Mouse (Mus musculus) cerebellum, adult 2 months (tissue): ENCODE measurements around the gene Smoc1.

Experiments
- CTCF ChIP-seq: fragments of 200-500 bp; IDR thresholded peaks from 2 replicates; pipeline ENCODE4 v1.5.1; 2011; ENCODE audit warnings: low read depth, mild to moderate bottlenecking, control low read depth, low read length, moderate library complexity, borderline replicate concordance; ENCODE audit not compliant: insufficient read depth
- POLR2A ChIP-seq: fragments of 200-500 bp; IDR thresholded peaks from 2 replicates; pipeline ENCODE4 v1.6.1; 2011; ENCODE audit warnings: low read length, control low read depth, borderline replicate concordance; ENCODE audit not compliant: insufficient read depth

DNA sequence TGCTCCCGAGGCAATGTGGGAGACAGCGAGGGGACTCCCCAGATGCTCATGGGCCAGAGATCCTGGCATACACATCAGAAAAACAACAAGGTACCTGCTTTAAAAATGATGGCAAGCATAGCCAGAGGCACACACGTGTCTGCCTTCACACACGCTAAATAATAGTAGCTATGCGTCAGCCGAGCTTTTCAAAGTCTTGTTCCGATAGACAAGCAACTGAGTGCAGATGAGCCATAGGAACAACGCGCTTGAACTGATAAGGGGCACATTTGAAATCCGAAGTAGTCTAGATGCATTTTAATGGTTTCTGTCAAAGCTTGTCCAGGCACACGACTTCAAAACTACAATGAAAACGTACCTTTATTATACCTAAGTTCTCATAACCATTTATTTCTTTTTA is 9.0 kb upstream of the Smoc1 start:
- no peak for TF ChIP-seq POLR2A
- no peak for TF ChIP-seq CTCF
